Mouse (Mus musculus): ENCODE measurements around the gene Pabpc1l.

- TF ChIP-seq CTCF (IDR thresholded peaks at IDR 0.05; ENCODE audit: insufficient read depth, low read length) (no peak), POLR2A (IDR thresholded peaks at IDR 0.05; ENCODE audit: borderline replicate concordance, extremely low read depth, low read depth, low read length) (no peak)
These were observed 13.3 kb downstream of the Pabpc1l start for GRCm38 (mm10) chr2:164038407-164039028.

Data from lung, adult 2 months (tissue).